Mouse (Mus musculus): ENCODE data around the gene Ndufa13.
A peak's percentile ranks its signal among the peaks of the same experiment; 100 is the strongest.

The Ndufa13 gene

GRCm38 (mm10) chr8:69881261-69881865 lies 21.0 kb downstream of the Ndufa13 start:
- DNase-seq (ENCODE audit: extremely low spot score, low spot score): no peak

DNA sequence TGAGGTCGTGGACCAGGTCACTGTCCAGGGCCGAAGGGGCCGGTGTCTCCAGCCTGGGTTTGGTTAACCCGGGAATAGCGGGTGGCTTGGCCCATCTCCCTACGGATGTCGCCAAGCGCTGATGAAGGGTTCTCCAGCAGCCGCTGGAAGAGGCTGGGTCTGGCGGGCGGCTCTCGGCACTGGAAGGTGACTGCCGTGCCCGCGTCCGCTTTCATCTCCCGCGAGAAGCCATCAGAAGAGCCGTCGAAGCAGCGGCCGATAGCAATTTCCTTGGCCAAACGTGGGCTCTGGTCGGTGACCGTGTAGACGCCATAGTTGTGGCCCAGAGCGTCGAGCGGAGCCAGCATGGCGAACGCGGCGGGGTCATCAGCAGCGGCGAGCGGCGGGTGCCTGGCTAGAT lies 21.5 kb downstream of the Ndufa13 start:
- no peak for DNase-seq (ENCODE audit: extremely low spot score, low spot score)

GRCm38 (mm10) chr8:69879678-69880077 lies 22.7 kb downstream of the Ndufa13 start:
- no peak for DNase-seq (ENCODE audit: extremely low spot score, low spot score)

DNA sequence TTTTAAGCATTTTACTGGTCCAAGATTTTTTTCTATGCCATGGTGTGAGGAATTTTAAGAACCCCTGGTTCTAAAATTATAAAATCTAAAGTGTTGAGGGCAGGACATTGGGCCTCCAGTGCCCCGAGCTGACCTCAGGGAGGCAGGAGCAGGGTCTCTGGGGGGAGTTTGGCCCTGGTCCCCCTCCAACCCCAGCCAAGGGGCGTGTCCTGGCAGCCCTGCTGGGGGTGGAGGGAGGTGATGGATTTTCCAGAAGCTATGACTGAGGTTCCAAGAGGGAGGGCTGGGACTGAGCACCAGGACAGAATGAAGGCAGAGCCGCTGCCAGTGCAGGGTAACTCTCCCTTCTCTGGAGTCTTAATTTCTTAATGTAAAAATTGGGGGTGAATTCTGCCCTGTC lies 24.4 kb downstream of the Ndufa13 start:
- no peak for DNase-seq (ENCODE audit: extremely low spot score, low spot score)

DNA sequence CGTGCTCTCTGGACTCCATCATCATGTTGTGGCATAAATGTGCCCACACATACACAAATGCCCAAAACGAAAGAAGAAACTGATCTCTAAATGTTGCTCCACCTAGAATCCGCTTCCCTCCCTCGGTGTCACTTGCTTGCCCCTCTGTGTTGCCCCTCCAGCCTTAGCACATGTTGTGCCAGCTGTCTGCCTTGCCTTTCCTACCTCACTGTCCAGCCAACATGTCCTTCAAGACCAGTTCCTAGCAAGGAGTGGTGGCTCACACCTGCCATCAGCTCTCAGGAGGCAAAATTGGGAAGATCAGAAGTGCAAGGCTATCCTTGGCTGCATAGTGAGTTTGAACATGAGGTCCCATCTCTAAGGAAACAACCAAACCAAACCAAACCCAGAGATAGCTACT lies 25.0 kb downstream of the Ndufa13 start:
- no peak for DNase-seq (ENCODE audit: extremely low spot score, low spot score)

DNA sequence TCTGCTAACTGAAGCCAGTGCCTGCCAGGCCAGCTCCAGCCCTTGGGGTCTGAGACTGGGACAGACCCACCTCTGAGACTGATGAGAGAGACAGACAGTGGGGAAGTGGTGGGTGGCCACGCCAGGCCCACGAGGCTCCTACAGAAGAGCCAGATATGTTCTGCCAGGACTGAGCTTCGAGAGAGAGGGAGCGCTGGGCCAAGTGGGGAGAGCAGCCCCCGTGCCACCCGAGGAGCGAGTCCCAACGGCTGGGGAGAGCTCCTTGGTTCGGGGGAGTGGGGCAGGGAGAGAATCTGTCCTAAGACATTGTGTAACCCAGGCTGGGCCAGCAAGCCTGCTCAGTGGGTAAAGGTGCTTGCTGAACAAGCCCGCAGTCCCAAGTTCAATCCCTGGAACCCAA lies 25.4 kb downstream of the Ndufa13 start:
- no peak for DNase-seq (ENCODE audit: extremely low spot score, low spot score)

DNA sequence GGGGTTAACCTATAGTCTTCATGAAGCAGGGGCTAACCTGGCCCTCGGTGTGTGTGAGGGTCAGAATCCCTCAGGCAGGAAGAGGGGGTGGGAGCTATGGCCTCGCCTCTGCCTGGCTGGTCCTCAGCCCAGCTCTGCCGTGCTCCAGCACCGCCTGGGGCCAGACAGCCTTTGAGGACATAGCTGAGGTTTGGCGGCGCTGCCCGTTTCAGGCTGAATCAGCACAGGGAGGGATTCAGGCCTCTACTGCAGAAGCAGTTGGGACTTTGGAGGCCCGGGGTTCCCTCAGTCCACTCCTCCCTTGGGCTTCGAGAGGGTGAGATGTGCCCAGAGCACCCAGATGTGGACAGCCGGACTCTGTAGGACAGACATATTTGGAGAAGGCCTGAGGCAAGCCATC lies 26.3 kb downstream of the Ndufa13 start:
- DNase-seq (ENCODE audit: extremely low spot score, low spot score): no peak

DNA sequence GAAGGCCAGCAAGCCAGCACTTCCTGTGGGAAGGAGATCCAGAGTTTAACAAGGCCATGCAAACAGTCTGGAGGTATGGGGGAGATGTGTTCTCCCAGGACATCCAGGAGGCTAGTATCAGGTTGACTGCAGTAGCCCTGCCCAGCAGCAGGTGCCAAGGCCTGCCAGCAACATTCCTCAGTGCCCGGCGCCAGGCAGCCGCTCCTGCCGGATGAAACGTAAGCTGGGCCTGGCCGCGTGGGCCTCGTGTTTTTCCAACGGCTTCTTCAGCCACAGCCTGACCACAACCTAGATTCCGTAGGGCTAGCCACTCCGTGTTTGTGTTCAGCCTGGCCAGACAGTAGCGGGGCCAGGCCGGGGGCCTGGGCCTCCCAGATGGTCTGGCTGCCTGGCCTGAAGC lies 27.7 kb downstream of the Ndufa13 start:
- no peak for DNase-seq (ENCODE audit: extremely low spot score, low spot score)

DNA sequence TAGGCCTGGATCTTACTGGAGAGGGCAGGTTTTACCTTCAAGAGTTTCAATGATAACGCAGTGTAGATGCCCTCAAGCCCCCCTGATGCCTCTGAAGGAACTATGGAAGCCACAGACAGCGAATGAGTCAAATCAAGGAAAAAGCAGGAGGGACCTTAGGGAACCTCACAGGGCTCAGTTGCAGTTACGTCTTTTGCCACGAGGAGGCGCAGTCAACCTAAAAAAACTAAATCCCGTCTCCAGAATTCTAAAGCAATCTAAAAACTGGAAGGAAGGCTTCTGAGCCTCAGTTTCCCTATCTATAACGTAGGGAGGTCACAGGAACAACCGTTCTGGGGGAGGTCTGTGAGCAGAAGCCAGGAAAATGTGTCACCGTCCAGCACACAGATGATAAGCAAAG lies 28.2 kb downstream of the Ndufa13 start:
- DNase-seq (ENCODE audit: extremely low spot score, low spot score): peak; percentile 74

DNA sequence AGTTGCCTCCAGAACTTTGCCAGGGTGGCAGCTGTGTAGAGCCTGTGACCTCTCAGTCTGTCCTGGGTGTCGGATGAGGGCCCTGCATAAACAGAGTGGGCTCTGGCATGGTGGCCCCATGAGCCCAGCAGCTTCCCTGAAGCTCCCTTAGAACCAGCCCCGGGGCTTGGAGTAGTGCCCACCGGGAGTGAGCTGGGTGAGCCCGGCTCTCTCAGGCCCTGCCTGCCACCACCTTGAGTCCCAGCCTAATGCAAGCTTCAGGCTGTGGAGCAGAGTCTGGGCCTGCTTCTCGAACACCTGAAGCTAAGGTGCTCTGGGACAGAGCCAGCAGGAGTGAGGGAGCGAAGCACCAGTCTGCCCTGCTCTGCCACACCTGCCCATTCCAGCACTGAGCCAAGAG lies 31.5 kb downstream of the Ndufa13 start:
- DNase-seq (ENCODE audit: extremely low spot score, low spot score): no peak

- DNase-seq (ENCODE audit: extremely low spot score, low spot score): no peak
Measured at GRCm38 (mm10) chr8:69870003-69870765, 32.2 kb downstream of the Ndufa13 start.

DNA sequence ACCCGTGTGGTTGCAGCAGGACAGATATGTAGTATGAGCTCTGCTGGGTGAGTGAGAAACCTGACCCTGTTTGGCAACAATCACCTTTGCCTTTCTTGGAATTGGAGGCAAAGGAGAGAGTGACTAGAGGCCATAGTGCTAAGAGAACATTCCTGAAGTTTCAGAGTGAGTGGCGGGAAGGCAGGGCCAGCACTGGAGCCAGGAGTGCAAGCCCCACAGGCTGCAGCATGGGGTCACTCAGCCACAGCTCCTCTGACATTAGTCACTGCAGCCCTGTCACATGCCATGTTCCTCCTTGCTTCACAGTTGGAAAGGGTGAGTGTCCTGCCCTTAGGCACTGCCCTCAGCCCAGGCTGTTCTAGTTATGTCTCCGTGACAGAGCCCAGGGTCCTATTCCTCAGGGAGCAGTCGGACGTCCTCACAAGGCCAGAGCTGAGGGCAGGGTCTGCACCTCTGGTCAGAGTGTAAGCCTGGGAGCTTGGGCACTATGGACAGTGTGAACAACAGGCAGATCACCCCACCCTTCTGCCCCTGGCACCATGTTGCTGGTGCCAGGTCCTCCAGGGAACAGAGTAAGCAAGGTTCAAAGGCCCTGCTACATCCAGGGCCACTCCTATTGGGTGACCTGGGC lies 34.5 kb downstream of the Ndufa13 start:
- DNase-seq (ENCODE audit: extremely low spot score, low spot score): no peak

GRCm38 (mm10) chr8:69864180-69864579 lies 38.2 kb downstream of the Ndufa13 start:
- no peak for DNase-seq (ENCODE audit: extremely low spot score, low spot score)

DNA sequence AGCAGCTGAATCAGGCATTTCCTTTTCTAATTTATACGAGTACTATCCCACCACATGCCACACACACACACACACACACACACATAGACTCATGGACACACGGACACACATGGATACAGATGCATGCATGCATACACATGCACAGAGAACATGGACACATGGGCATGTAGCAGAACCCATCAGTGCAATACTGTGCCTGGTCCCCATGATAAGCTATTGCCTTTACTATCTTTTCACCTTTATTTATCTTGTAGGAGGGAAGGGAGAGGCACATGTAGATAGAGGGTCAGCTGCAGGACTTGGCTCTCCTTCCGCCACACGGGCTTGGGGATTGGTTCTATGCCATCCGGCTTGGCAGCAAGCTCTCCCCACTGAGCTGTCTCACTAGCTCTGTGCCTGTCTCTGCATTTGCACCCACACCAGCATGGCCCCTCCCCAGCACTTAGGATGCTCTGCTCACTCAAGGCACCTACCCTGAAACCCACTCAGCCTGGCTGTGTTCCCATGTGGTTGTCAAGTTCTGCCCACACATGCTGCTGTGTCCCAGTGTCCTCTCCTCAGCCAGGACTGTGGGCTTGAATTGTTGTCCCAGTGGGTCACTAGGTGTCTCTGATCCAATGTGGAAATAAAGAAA lies 38.9 kb downstream of the Ndufa13 start:
- DNase-seq (ENCODE audit: extremely low spot score, low spot score): no peak

DNA sequence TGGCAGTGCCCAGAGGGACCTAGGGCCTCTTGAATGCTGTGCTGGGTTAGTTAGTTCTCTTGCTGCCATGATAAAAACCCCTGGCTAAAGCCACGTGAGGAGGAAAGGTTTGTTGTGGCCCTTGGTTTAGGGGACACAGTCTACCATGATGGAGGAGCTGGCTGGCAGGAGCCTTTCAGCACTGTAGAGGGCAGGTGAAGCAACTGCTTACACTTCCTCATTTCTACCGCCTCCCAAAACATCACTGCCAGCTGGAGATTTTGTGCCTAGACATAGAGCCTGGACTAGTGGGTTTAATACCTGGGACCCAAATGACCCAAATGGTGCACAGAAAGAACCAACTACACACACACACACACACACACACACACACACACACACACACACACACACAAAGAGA lies 41.1 kb downstream of the Ndufa13 start:
- DNase-seq (ENCODE audit: extremely low spot score, low spot score): no peak

GRCm38 (mm10) chr8:69860807-69861206 lies 41.6 kb downstream of the Ndufa13 start:
- no peak for DNase-seq (ENCODE audit: extremely low spot score, low spot score)

- no peak for DNase-seq (ENCODE audit: extremely low spot score, low spot score)
Measured at GRCm38 (mm10) chr8:69853869-69854268, 48.5 kb downstream of the Ndufa13 start.

DNA sequence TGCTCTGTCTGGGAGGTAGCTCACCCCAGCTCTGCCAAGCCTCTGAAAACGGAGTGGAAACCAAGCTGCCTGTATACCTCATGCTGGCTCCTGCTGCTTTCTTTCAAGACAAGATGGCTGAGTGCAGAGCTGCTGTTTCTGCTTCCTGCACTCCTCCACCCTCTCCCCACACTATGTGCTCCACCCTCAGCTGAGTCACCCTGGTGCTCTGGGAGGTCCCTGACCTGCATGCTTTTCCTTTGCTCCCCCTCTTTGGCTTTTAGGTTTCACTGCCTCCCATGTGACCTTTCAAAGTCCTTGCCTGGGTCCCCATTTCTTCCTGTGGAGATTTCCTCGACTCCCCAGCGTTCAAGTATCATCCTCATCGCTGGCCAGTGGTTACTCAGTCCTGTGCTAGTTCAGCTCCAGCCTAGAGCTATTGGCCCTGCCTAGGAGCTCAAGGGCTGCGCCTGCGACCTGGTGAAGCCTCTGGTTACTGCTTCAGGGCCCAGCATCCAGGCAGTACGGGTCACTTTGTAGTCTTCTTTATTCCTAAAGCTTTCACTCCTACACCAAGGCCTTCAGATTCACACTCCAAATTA lies 51.3 kb downstream of the Ndufa13 start:
- DNase-seq (ENCODE audit: extremely low spot score, low spot score): no peak

GRCm38 (mm10) chr8:69849899-69850298 lies 52.5 kb downstream of the Ndufa13 start:
- DNase-seq (ENCODE audit: extremely low spot score, low spot score): no peak

- no peak for DNase-seq (ENCODE audit: extremely low spot score, low spot score)
Measured at GRCm38 (mm10) chr8:69848951-69849350, 53.4 kb downstream of the Ndufa13 start.

- no peak for DNase-seq (ENCODE audit: extremely low spot score, low spot score)
Measured at GRCm38 (mm10) chr8:69847167-69848065, 54.9 kb downstream of the Ndufa13 start.

All from neural tube, embryonic 10.5 days (tissue).